Mouse (Mus musculus) CD4-positive, CD25-positive, alpha-beta regulatory T cell, adult 9 weeks (primary cell): ENCODE results near the gene Ctnnal1. TPM values are rescaled to one million over a fixed set of nuclear protein-coding genes. Genes with fewer than 3 reads are reported as not detected.

Experiments used
- polyA plus RNA-seq: library from polyadenylated mRNA; unstranded; fragments of 100-300 nt; shearing (Covaris generic); gene quantifications from one replicate; pipeline ENCODE4 v1.2.1, GENCODE M21; 2017

Gene Ctnnal1
- 1.9 TPM for polyA plus RNA-seq

GRCm38 (mm10) chr4:56865003-56865511 lies at the start of gene Ctnnal1:
Gene Ctnnal1, minus strand, starts transcription at chr4:56865188.

GRCm38 (mm10) chr4:56801907-56802668 lies 62.9 kb downstream of the Ctnnal1 start, which contains the start of the genes Elp1 and Fam206a:
Gene Elp1, minus strand, starts transcription at chr4:56802331.
Gene Fam206a, plus strand, starts transcription at chr4:56802345.

Other genes with a start within 250 kb of the Ctnnal1 start
- gene Gm26657, start 125.1 kb downstream of the Ctnnal1 start, polyA plus RNA-seq, result not detected
- not detected for gene Actl7b, start 123.7 kb downstream of the Ctnnal1 start, polyA plus RNA-seq
- gene Actl7a, start 121.8 kb downstream of the Ctnnal1 start, polyA plus RNA-seq, result not detected
- 41.6 TPM for gene Elp1, start 62.9 kb downstream of the Ctnnal1 start, polyA plus RNA-seq
- gene Fam206a, start 62.8 kb downstream of the Ctnnal1 start, polyA plus RNA-seq, result 25.7 TPM
- 2.7 TPM for gene Tmem245, start 82.2 kb upstream of the Ctnnal1 start, polyA plus RNA-seq
- not detected for gene Frrs1l, start 125.2 kb upstream of the Ctnnal1 start, polyA plus RNA-seq